Mouse (Mus musculus): ENCODE measurements at regions not wholly inside any gene's neighbourhood (a gene's known extent, or its start where the extent isn't known, plus 50 kb on each side); places are given as distances from the start of the nearest gene placed in this dataset.

GRCm38 (mm10) chr15:90798056-90798455 lies 118.8 kb upstream of the Cpne8 start:
- TF ChIP-seq POU5F1 (IDR thresholded peaks at IDR 0.05; ENCODE audit: borderline replicate concordance, low read length) = no peak
- TF ChIP-seq CTCF (conservative IDR thresholded peaks at IDR 0.05; ENCODE audit: low read length) = no peak
- TF ChIP-seq NANOG (IDR thresholded peaks at IDR 0.05; ENCODE audit: borderline replicate concordance, low read length) = no peak

Measured in E14TG2a.4 (cell line).